Mouse (Mus musculus) forelimb bud, embryonic 11.5 days (tissue): ENCODE results near the gene Mmaa.

Source experiments
- DNase-seq: peaks from one replicate; pipeline ENCODE4 v3.0.0-alpha.2; 2012; ENCODE audit warnings: low read depth, low spot score

The Mmaa gene

GRCm38 (mm10) chr8:79222752-79223141 is 72.0 kb downstream of the Mmaa start:
- no peak for DNase-seq

DNA sequence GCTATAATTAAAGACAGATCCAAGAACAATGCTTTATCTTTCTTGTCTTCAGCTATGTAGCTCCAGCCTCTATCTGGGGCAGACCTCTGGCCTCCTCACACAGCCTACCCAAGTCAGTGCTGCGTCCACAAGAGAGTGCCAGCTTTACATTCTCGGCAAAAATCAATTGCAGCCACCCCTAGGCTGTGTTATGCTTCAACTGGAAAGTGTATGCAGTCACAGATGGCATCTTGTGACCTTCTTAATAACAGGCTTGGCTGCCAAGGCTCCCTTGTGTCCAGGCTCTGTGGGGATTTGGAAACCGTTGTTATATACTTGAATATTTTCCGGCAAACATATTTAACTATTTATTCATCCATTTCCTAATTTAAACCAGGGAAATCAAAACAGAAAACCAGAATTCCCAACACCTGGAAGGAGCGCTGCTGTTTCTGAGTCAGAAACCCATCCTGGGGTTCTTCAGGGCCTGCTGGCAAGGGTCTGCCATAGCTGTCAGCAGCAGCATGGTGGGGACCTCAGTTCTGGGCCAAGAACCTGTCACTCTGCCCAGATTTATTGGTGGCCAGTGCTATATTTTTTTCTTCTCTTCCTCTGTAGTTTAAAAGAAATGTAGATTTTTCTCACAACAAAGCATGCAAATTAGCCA is 72.5 kb downstream of the Mmaa start:
- DNase-seq, result no peak
